Mouse (Mus musculus) adrenal gland, adult 10 weeks (tissue): Measurements from ENCODE around the gene Tulp1. TPM values are rescaled to one million over a fixed set of nuclear protein-coding genes. Genes with fewer than 3 reads are reported as not detected.

Experiments
- polyA plus RNA-seq: library from polyadenylated mRNA; stranded (reverse); fragments of 350-450 nt; fragmentation: Illumina TruSeq; extraction: RNeasy Lipid Tissue Mini Kit (QIAGEN cat#74804); gene quantifications from one replicate; pipeline ENCODE4 v1.2.3, GENCODE M21; 2014; ENCODE audit warnings: low read depth, low replicate concordance

The Tulp1 gene
- polyA plus RNA-seq, result not detected

DNA sequence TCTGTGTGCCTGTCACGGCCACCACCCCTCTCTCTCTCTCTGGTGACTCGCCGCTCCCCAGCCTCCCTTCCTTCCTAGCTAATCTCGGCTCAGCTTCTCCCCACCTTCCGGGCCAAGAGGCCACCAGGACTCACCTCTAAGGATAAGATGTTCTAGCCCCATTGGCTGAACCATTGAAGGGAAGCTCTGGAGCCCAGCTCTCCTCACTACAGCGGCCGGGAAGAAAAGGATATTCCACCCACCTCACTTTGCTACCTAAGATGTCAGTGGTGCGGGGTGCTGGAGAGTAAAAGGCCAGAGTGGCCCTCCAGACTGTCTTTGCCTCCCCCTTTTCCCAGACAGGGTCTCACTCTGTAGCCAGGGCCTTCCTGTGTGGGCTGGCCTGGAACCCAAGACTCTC lies at the start of gene Tulp1:
Tulp1 (minus strand) TSS at position 101 of the 400 bp plus-strand sequence.

DNA sequence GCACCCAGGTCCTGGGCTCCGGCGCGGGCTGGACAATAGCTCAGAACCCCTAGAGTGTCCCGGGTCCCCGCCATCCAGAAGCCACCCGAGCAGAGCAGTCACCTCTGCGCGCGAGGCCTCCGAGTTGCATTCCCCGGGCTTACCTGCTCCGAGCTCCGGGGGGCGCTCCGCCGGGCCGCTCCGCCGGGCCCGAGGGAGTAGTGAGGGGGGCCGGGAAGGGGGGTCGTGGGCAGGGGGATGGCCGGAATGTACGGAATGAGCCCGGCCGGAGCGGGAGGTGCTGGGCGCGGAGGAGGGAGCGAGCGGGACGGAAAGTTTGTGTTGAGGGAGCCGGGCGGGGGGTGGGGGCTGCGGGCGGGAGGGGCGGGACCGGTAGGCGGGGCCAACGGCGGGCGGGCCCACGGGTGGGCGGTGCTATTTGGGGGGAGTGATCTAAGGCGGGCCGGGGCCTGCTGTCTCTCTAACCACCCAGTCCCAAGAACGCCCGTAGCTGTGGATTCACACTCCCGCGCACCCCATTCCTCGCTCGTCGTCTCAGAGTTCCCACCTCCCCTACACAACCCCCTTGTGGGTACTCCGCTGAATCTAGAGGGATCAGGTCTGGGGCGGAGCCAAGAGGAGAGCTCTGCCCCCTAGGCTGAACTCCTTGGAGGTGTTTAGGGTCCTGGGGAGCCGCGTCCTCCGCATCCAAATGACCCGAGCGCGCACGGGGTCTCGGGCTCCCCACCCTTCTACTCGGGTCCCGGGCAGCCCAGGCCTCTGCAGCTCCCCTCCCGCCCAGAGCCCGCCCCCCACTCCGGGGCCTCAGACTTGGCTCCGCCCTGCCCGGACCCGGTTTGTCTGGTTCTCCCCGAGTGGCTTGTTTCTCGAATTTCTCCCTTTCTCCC lies 14.3 kb downstream of the Tulp1 start, which contains the start of gene Tead3:
Tead3 (minus strand) TSS at position 352 of the 887 bp plus-strand sequence.

DNA sequence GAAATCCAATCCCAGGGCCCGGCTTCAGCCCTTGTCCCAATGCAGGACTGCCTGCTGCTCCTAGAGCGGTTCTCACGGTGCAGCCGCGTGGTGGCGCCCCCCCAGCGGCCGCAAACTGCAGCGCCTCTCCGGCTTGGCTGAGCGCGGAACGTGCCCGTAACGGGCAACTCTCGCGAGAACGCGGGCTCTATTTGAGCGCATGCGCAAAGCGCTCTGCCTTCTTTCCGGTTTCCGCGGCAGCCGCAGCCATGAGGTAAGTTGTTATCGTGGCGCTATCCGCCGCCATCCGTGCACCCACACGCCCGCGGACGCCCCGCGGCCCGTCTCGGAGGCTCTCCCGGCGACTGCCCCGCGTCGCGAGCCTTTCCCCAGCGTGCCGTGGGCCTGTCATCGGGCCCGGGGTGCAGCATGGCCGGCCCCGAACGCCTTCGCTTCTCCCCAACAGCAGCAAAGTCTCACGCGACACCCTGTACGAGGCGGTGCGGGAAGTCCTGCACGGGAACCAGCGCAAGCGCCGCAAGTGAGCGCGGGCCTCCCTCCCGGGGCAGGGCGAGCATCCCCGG lies 36.6 kb downstream of the Tulp1 start, which contains the start of gene Rpl10a:
Rpl10a (plus strand) TSS at position 106 of the 563 bp plus-strand sequence.

DNA sequence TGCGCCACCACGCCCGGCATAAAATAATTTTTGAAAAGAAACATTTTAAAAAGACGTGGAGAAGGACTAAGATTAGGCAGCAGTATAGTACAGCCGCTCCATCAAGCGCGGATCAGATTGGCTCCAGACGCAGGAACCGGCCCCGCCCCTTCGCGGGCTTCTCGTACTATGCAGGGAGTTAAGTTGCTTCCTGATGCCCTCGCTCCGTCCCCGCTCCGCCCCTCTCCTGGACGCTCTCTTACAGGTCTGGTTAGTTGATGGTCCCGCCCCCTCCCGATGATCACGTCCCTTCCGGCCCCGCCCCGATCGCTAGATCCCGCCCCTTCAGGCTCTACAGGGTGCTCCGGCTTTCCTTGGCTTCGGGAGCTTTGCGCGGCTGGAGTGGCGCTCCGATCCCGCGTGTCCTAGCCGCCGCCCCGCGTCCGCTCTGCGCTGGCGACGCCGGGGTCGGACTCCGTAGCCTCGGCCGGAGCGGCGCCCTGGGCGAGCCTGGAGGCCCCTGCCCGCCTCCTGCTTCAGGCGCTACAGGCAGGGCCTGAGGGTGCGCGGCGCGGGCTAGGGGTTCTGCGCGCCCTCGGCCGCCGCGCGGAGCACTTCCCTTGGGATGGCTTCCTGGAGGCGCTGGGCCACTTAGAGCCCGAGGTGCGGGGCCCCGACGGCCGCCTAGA lies 51.7 kb downstream of the Tulp1 start, which contains the start of gene Fance:
Fance (plus strand) TSS at position 308 of the 668 bp plus-strand sequence.

Other genes starting within 250 kb of the Tulp1 start
- gene Scube3, start 223.1 kb downstream of the Tulp1 start, polyA plus RNA-seq, result 4.0 TPM
- 1.5 TPM for gene Zfp523, start 188.1 kb downstream of the Tulp1 start, polyA plus RNA-seq
- gene Def6, start 157.4 kb downstream of the Tulp1 start, polyA plus RNA-seq, result not detected
- gene Ppard, start 132.5 kb downstream of the Tulp1 start, polyA plus RNA-seq, result 1.5 TPM
- gene Fance, start 51.7 kb downstream of the Tulp1 start, polyA plus RNA-seq, result not detected
- 108 TPM for gene Rpl10a, start 36.8 kb downstream of the Tulp1 start, polyA plus RNA-seq
- 0.29 TPM for gene Tead3, start 14.4 kb downstream of the Tulp1 start, polyA plus RNA-seq
- gene Fkbp5, start 152.3 kb upstream of the Tulp1 start, polyA plus RNA-seq, result 60.7 TPM
- gene Armc12, start 165.6 kb upstream of the Tulp1 start, polyA plus RNA-seq, result not detected
- not detected for gene Clpsl2, start 184.2 kb upstream of the Tulp1 start, polyA plus RNA-seq
- 1.6 TPM for gene Clps, start 195.5 kb upstream of the Tulp1 start, polyA plus RNA-seq
- 0.76 TPM for gene Lhfpl5, start 210.4 kb upstream of the Tulp1 start, polyA plus RNA-seq